Mouse (Mus musculus) E14TG2a.4 (cell line): Measurements from ENCODE around the gene Rgs12.

Experiments
- H3K27me3 ChIP-seq: 2 replicates; pipeline ENCODE4 v1.6.1; 2014; ENCODE audit warnings: low read length, control low read depth; ENCODE audit not compliant: insufficient read depth
- H3K36me3 ChIP-seq: 2 replicates; pipeline ENCODE4 v1.6.1; 2014; ENCODE audit warnings: low read length, control low read depth; ENCODE audit not compliant: insufficient read depth
- H3K4me1 ChIP-seq: replicated peaks from 2 replicates; pipeline ENCODE4 v1.6.1; 2014; ENCODE audit warnings: low read depth, low read length, control low read depth
- H3K4me3 ChIP-seq: replicated peaks from 2 replicates; pipeline ENCODE4 v1.5.1; 2014; ENCODE audit warnings: mild to moderate bottlenecking, low read length
- H3K9me3 ChIP-seq: 2 replicates; pipeline ENCODE4 v1.6.1; 2014; ENCODE audit warnings: low read length, control low read depth
- CTCF ChIP-seq: conservative IDR thresholded peaks from 2 replicates; pipeline ENCODE4 v1.5.1; 2014; ENCODE audit warnings: low read length
- NANOG ChIP-seq: IDR thresholded peaks from 2 replicates; pipeline ENCODE4 v1.6.1; 2014; ENCODE audit warnings: borderline replicate concordance, low read length, mixed read lengths
- POU5F1 ChIP-seq: IDR thresholded peaks from 2 replicates; pipeline ENCODE4 v1.6.1; 2014; ENCODE audit warnings: low read length, borderline replicate concordance

Rgs12 gene

GRCm38 (mm10) chr5:35003611-35004162 lies 54.4 kb downstream of the Rgs12 start:
- no peak overlapping the region for H3K4me3 ChIP-seq
- TF ChIP-seq POU5F1 (no peak), NANOG (no peak), CTCF (no peak)

GRCm38 (mm10) chr5:35004769-35005168 lies 55.5 kb downstream of the Rgs12 start:
- H3K36me3 ChIP-seq = no peaks in the 10 kb centered on the region
- peaks cover 40% of the 10 kb centered on the region for H3K27me3 ChIP-seq
- TF ChIP-seq CTCF (no peak), POU5F1 (no peak), NANOG (no peak)
- no peaks in the 10 kb centered on the region for H3K9me3 ChIP-seq
- peaks cover 41% of the 10 kb centered on the region for H3K4me1 ChIP-seq
- no peak overlapping the region for H3K4me3 ChIP-seq

More at GRCm38 (mm10) chr5:35003611-35004162, 54.4 kb downstream of the Rgs12 start:
- Histone ChIP-seq H3K9me3 (no peaks in the 10 kb centered on the region), H3K36me3 (no peaks in the 10 kb centered on the region), H3K4me1 (peaks cover 52% of the 10 kb centered on the region), H3K27me3 (peaks cover 42% of the 10 kb centered on the region)

DNA sequence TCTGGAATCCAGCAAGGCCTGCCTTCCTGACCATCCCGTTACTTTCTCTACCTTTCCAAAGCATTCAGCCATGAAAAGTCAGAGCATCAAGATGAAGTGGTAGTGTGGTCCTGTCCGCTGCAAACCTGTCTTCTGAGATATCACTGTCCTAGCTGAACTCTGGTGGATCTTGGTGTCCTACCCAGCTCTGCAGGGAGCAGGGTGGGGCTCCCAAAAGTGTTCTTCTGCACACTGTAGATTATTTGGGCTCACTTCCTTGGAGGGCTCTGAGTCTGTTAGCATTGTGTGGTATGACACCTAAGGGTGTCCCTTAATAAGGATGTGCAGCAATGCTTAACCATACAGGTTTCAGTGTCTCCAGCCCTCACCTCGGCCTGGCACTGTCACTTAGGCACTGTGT lies 56.4 kb downstream of the Rgs12 start:
- H3K36me3 ChIP-seq = no peaks in the 10 kb centered on the region
- H3K9me3 ChIP-seq = no peaks in the 10 kb centered on the region
- no peak for TF ChIP-seq CTCF
- TF ChIP-seq NANOG = no peak
- no peak for TF ChIP-seq POU5F1
- no peak overlapping the region for H3K4me3 ChIP-seq
- peaks cover 32% of the 10 kb centered on the region for H3K27me3 ChIP-seq
- peaks cover 35% of the 10 kb centered on the region for H3K4me1 ChIP-seq

- Histone ChIP-seq H3K4me1 (peaks cover 26% of the 10 kb centered on the region), H3K9me3 (no peaks in the 10 kb centered on the region), H3K4me3 (no peak overlapping the region), H3K27me3 (peaks cover 25% of the 10 kb centered on the region), H3K36me3 (no peaks in the 10 kb centered on the region)
- TF ChIP-seq NANOG (no peak), POU5F1 (no peak), CTCF (no peak)
These were observed 57.4 kb downstream of the Rgs12 start for GRCm38 (mm10) chr5:35006599-35006998.

GRCm38 (mm10) chr5:35009163-35009562 lies 59.9 kb downstream of the Rgs12 start:
- Histone ChIP-seq H3K27me3 (peaks cover 5% of the 10 kb centered on the region; the same call in 1 of the 2 replicates), H3K36me3 (no peaks in the 10 kb centered on the region), H3K4me3 (no peak overlapping the region), H3K9me3 (no peaks in the 10 kb centered on the region), H3K4me1 (peaks cover 16% of the 10 kb centered on the region)
- no peak for TF ChIP-seq NANOG
- no peak for TF ChIP-seq POU5F1
- TF ChIP-seq CTCF = no peak

DNA sequence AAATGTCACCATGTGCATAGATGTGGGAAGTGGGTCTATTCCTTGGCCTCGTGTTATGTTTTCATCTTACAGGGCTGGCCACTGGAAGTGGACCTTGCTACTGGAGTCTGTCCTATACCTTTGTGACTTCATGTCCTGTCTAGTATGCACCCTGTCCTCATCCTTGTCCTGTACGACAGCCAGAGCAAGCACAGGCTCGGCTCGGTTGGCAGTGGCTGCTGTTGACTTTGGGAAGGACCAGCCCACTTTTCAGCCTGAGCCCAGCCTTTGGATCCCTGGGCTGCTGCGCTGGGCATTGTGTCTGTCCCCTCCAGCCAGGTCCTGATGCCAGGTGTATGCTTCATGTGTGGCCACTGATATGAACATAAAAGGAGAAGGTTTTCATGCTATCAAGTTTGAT lies 61.4 kb downstream of the Rgs12 start:
- TF ChIP-seq NANOG (no peak), POU5F1 (no peak), CTCF (no peak)
- no peak overlapping the region for H3K4me3 ChIP-seq
- no peaks in the 10 kb centered on the region for H3K27me3 ChIP-seq
- no peaks in the 10 kb centered on the region for H3K9me3 ChIP-seq
- H3K36me3 ChIP-seq = no peaks in the 10 kb centered on the region
- peaks cover 13% of the 10 kb centered on the region for H3K4me1 ChIP-seq

- TF ChIP-seq CTCF (no peak), POU5F1 (no peak), NANOG (no peak)
- Histone ChIP-seq H3K27me3 (no peaks in the 10 kb centered on the region), H3K9me3 (no peaks in the 10 kb centered on the region), H3K4me1 (peaks cover 13% of the 10 kb centered on the region), H3K36me3 (no peaks in the 10 kb centered on the region), H3K4me3 (no peak overlapping the region)
These were observed 62.1 kb downstream of the Rgs12 start for GRCm38 (mm10) chr5:35011156-35011923.

GRCm38 (mm10) chr5:35014036-35014435 lies 64.8 kb downstream of the Rgs12 start:
- Histone ChIP-seq H3K4me3 (no peak overlapping the region), H3K9me3 (no peaks in the 10 kb centered on the region), H3K27me3 (no peaks in the 10 kb centered on the region), H3K4me1 (peaks cover 13% of the 10 kb centered on the region), H3K36me3 (0 out of 2 replicates have a peak, but pooled peaks cover 2% of the 10 kb centered on the region)
- TF ChIP-seq NANOG (no peak), POU5F1 (no peak), CTCF (no peak)
